Comparison of ENCODE assay signal across 18 mouse cellular contexts in genomic region chr13:70081108-70081507, GRCm38 (mm10).
A peak's percentile ranks its signal among the peaks of the same experiment; 100 is the strongest.
DNase-seq lines count a peak whose midpoint lies in the region; ATAC-seq and TF ChIP-seq lines count a peak whose summit lies in the region.
"Had no signal": no experiment of that assay in that cellular context is flagged by ENCODE, and none has a peak within 500 bp of the region (broad histone marks: within the 10 kb centered on the region; RNA-seq: fewer than 3 reads in every experiment).

No protein-coding gene starts in this region.

- H3K27me3 ChIP-seq in forebrain, embryonic 16.5 days (replicated peaks; ENCODE audit: control insufficient read depth, insufficient read depth, low read length): no peaks in the 10 kb centered on the region
- H3K27me3 ChIP-seq in forebrain, embryonic 11.5 days (ENCODE audit: control insufficient read depth, insufficient read depth, low read length): no peaks in the 10 kb centered on the region
- H3K27me3 ChIP-seq in midbrain, embryonic 11.5 days (ENCODE audit: control insufficient read depth, insufficient read depth, low read length): no peaks in the 10 kb centered on the region
- H3K27me3 ChIP-seq: heart, embryonic 13.5 days; hindbrain, embryonic 13.5 days had no signal

- DNase-seq in forebrain, embryonic 11.5 days (ENCODE audit: low spot score): no peak
- DNase-seq in layer of hippocampus, adult 2 months (ENCODE audit: low spot score in 2 of 2): peak in 1 of 2 experiments; percentile 33
- no peak for DNase-seq in layer of hippocampus, postnatal 10 days (ENCODE audit: low spot score in 2 of 2)
- peak; percentile 16 for DNase-seq in layer of hippocampus, adult 9-11 months
- DNase-seq in gastrocnemius, adult 2 months: no peak
- DNase-seq in midbrain, embryonic 11.5 days (ENCODE audit: low spot score, missing footprints): no peak
- DNase-seq: adrenal gland, adult 2 months; adrenal gland, postnatal 25 days; cerebellum, adult 11-12 months; cerebellum, adult 9-11 months; gastrocnemius, postnatal 25 days; heart, postnatal 4 days; kidney, adult 11 months had no signal

- no peak overlapping the region for H3K4me3 ChIP-seq in forebrain, embryonic 16.5 days (replicated peaks; ENCODE audit: low read length)
- H3K4me3 ChIP-seq in forebrain, embryonic 11.5 days (ENCODE audit: low read depth, low read length): no peak overlapping the region
- no peak overlapping the region for H3K4me3 ChIP-seq in layer of hippocampus, adult 2 months
- H3K4me3 ChIP-seq in gastrocnemius, adult 2 months: no peak overlapping the region
- H3K4me3 ChIP-seq in midbrain, embryonic 11.5 days (ENCODE audit: low read depth, low read length): no peak overlapping the region
- H3K4me3 ChIP-seq: embryonic facial prominence, embryonic 10.5 days; heart, embryonic 13.5 days; hindbrain, embryonic 13.5 days had no signal

- TF ChIP-seq CTCF in layer of hippocampus, adult 2 months (conservative IDR thresholded peaks at IDR 0.05): no peak
- TF ChIP-seq CTCF in gastrocnemius, adult 2 months (IDR thresholded peaks at IDR 0.05): no peak

- WGBS in forebrain, embryonic 16.5 days: 73% methylated on average over 4 of the region's 4 CpGs
- WGBS in forebrain, embryonic 11.5 days: 90% methylated on average over 4 of the region's 4 CpGs
- WGBS in midbrain, embryonic 11.5 days: 91% methylated on average over 4 of the region's 4 CpGs

- no peak overlapping the region for H3K4me2 ChIP-seq in forebrain, embryonic 16.5 days (ENCODE audit: low read length)
- no peak overlapping the region for H3K4me2 ChIP-seq in forebrain, embryonic 11.5 days (ENCODE audit: low read depth, low read length, severe bottlenecking)
- H3K4me2 ChIP-seq in midbrain, embryonic 11.5 days: no peak overlapping the region
- H3K4me2 ChIP-seq: heart, embryonic 13.5 days; hindbrain, embryonic 13.5 days had no signal

- H3K4me1 ChIP-seq in forebrain, embryonic 16.5 days (replicated peaks; ENCODE audit: control insufficient read depth, insufficient read depth, low read length): peaks cover 9% of the 10 kb centered on the region
- H3K4me1 ChIP-seq in forebrain, embryonic 11.5 days (replicated peaks; ENCODE audit: control insufficient read depth, insufficient read depth, low read length): no peaks in the 10 kb centered on the region
- H3K4me1 ChIP-seq in midbrain, embryonic 11.5 days (ENCODE audit: control insufficient read depth, insufficient read depth, low read length): no peaks in the 10 kb centered on the region
- H3K4me1 ChIP-seq: embryonic facial prominence, embryonic 10.5 days; heart, embryonic 13.5 days had no signal

- H3K27ac ChIP-seq in forebrain, embryonic 16.5 days (ENCODE audit: low read length): peak overlapping the region; percentile 22
- no peak overlapping the region for H3K27ac ChIP-seq in forebrain, embryonic 11.5 days (ENCODE audit: low read depth, low read length)
- peak overlapping the region; percentile 32 for H3K27ac ChIP-seq in layer of hippocampus, adult 2 months
- no peak overlapping the region for H3K27ac ChIP-seq in gastrocnemius, adult 2 months
- no peak overlapping the region for H3K27ac ChIP-seq in midbrain, embryonic 11.5 days (ENCODE audit: low read depth, low read length)
- H3K27ac ChIP-seq: embryonic facial prominence, embryonic 10.5 days; heart, embryonic 13.5 days; hindbrain, embryonic 13.5 days; hindbrain, postnatal 0 days had no signal

- H3K9me3 ChIP-seq in forebrain, embryonic 16.5 days (ENCODE audit: control insufficient read depth, low read length): no peaks in the 10 kb centered on the region
- H3K9me3 ChIP-seq in forebrain, embryonic 11.5 days (ENCODE audit: control insufficient read depth, low read length): no peaks in the 10 kb centered on the region
- no peaks in the 10 kb centered on the region for H3K9me3 ChIP-seq in midbrain, embryonic 11.5 days (ENCODE audit: control insufficient read depth, low read length)
- H3K9me3 ChIP-seq: embryonic facial prominence, embryonic 10.5 days; heart, embryonic 13.5 days; hindbrain, embryonic 13.5 days had no signal

- ATAC-seq in forebrain, embryonic 16.5 days: peak; percentile 55; the same call in 1 of the 2 replicates
- no peak for ATAC-seq in forebrain, embryonic 11.5 days (replicated peaks; ENCODE audit: low FRiP score)
- no peak for ATAC-seq in midbrain, embryonic 11.5 days (ENCODE audit: low FRiP score)
- ATAC-seq: hindbrain, postnatal 0 days had no signal

- no peak overlapping the region for H3K9ac ChIP-seq in forebrain, embryonic 16.5 days (replicated peaks; ENCODE audit: low read depth, low read length)
- H3K9ac ChIP-seq in forebrain, embryonic 11.5 days (ENCODE audit: low read length): no peak overlapping the region
- H3K9ac ChIP-seq in midbrain, embryonic 11.5 days (ENCODE audit: low read length): no peak overlapping the region
- H3K9ac ChIP-seq: heart, embryonic 13.5 days; hindbrain, embryonic 13.5 days had no signal

- H3K36me3 ChIP-seq in forebrain, embryonic 16.5 days (ENCODE audit: control insufficient read depth, insufficient read depth): no peaks in the 10 kb centered on the region
- no peaks in the 10 kb centered on the region for H3K36me3 ChIP-seq in forebrain, embryonic 11.5 days (ENCODE audit: control insufficient read depth, insufficient read depth, low read length)
- no peaks in the 10 kb centered on the region for H3K36me3 ChIP-seq in midbrain, embryonic 11.5 days (ENCODE audit: control insufficient read depth, insufficient read depth, low read length)
- H3K36me3 ChIP-seq: embryonic facial prominence, embryonic 10.5 days; heart, embryonic 13.5 days; hindbrain, embryonic 13.5 days had no signal

- intact Hi-C loops in gastrocnemius, adult 2 months (cut with DNase I): no loop called here

Comparison
In these comparisons a context has a peak if more than half of its experiments do, and no peak if none do; other contexts are left out.
1. H3K27ac ChIP-seq: peak in forebrain, embryonic 16.5 days (single experiment) and layer of hippocampus, adult 2 months (single experiment); none in forebrain, embryonic 11.5 days (single experiment), gastrocnemius, adult 2 months (single experiment) and midbrain, embryonic 11.5 days (single experiment).